Mouse (Mus musculus): ENCODE measurements around the gene Col23a1. TPM values are rescaled to one million over a fixed set of nuclear protein-coding genes. Genes with fewer than 3 reads are reported as not detected.
"Not testable (repeated sequence)": the region's sequence is repeated elsewhere in the genome, so short reads cannot be mapped to it uniquely, and the experiment has no call there.

Gene Col23a1
- total RNA-seq, 1 experiment from 2014 or later = 7.2 TPM

DNA sequence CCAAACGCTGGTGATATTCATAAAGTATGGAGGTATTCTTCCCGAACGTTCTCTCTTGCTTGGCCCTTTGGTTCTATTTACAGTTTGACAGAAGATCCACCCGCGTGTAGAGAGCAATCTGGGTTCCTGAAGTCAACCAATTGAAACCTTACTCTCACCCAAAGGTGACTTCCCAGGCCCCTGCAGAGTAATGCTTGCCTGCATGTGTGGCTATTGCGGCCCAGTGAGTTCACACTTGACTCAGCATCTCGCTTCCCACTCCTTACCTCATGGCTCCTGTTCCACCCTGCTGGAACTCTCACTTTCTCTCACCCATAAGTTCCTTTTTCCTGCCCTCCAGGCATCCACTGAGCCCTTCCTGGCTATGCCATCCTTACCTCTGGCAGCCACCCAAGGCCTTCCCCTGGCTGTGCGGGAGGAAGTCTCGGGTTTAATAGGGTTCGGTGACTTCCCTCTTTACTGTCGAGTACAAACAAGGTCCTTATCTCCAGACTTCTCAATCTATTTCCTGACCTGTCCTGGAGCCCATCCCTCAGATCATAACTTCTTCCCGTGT is 38.7 kb downstream of the Col23a1 start:
- DNase-seq = peak; percentile 57

DNA sequence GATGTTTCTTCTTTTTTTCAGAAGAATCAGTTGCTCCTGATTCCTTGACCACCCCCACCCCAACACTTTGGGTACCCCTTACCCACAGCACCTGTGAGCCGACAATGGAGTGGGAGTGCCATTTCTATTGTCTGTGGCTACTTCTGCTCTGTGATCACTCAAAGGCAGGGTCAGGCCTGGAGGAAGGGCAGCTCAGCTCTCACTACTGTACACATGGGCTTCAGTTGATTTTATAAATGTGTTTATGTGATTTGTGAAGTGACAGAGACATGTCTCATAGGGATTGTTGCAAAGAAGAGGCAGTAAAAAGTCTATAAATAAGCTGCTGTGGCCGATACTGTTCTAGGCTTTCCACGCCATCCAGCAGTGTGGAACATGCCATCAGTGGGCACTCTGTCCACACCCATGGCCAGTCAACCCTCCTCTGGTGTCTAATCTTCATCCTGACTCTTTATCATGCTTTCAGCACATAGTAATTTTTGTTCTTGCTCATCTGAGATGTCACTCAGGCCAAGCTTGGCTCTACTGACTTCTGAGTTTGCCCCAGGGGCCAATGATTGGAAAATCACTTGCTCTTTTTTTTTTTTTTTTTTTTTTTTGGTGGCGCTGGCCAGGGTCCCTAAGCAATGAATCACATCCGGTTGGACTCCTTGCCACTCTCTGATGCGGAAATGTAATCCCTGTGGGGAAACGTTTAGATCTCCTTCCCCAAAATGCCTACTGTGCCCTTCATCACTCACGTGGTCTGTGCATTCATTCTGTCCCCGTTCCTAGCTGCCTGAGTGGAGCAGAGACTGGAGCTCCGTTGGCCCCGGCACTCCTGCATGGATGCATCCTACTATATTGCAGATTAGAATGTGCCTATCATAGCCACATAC is 40.4 kb downstream of the Col23a1 start:
- peak; percentile 19 for DNase-seq

DNA sequence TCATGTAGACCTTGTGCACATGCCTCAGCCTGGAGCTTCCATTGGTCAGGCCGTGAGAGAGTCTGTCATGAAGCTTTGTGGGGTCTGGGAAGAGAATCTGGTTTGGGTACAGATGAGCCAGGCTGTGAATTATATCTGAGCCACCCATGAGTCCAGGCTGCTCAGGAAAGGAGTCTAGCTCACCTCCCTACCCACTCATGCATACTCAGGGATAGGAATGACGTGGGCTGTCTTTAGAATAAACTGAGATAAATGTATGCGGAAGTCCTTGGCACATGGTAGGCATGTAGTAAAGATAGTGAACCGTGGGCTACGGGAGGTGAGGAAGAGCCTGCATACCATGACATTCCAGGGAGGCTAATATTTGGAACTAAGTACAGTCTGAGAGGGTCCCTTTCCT is 44.3 kb downstream of the Col23a1 start:
- DNase-seq = no peak

DNA sequence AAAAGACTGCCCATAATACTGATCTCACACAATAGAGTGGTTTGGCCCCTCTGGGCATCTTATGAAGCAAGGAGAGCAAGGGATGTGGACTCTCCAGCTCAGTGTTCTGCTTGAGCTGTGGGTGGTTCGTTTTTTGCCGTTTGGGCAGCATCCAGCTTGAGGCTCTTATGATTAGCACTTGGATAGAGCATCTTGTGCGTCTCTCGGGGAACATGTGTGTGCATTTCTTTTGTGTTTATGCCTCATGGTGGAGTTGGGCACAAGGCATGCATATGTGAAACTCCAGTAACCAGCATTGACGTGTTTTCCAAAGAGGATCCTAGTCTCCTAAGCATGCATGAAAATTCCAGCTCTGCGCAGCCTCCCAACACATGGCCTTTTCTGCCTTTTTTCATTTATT is 47.9 kb downstream of the Col23a1 start:
- no peak for DNase-seq

DNA sequence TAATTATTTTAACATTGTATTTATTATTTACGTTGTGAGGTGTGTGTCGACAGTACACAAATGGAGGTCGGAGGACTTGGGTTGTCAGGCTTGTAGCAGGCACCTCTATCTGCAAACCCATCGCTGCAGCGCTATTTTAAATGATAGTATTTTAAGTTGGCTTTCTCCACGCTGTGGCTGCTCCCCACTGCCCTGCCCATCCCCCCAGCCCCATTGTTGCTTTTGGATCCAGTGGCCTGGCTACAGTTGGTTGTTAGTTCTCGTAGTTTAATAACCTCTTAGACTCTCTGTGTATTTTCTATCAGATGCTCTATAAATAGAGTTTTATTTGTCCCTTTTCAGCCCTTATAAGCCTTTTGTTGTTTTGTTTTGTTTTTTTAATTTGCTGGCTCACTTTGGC is 48.7 kb downstream of the Col23a1 start:
- DNase-seq = no peak

DNA sequence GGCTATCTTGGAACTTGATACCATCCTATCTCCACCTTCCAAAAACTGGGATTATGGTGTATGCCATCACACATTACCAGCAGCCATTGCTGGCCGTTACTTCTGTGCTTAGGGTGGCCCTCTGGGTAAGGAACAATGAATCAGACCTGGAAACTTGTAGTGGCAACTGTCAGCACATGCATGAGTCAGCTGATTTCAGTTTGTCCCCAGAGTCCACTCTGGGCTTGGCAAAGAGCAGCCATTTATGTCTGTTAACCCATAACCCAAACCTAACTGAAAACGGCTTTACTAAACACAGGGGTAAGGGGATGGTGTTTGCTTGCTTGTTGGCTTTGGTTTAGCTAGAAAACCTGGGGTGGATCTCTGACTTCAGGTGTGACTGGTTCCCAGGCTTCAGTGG is 51.4 kb downstream of the Col23a1 start:
- no peak for DNase-seq

DNA sequence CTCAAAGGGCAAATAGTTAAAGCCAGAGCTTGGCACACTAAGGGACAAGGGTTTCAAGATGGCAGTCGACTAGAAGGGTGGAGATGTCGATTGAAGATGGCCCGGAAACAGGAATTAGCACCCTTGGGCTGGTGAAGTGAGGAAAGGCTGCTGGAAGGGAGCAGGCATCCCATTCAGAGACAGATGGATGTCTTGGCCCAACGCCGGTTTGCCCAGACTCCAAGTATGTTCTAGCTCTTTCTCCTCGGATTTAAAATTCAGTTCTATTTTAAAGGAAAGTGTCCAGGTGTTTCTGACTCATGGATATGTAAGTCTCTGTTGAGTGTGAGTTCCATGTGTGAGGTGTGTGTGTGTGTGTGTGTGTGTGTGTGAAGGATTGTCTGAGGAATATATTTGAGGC is 53.1 kb downstream of the Col23a1 start:
- no peak for DNase-seq

DNA sequence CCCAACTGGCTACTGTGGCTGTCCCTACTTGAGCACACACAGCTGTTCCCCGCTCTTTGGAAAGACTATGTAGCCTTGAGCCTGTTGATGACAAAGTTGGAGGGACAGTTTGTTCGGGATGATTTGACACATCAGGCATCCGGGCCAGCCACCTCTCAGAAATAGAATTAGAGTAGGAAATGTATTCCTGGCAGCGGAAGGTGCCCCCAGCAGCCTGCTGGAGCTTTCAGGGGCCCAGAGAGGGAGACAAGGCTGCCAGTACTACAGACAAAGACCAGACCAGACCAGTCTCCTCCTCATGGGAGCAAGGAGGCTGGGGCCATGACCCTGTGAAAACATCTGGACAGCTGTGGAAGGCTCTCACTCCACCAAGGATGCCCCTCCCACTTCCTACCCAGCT is 53.6 kb downstream of the Col23a1 start:
- DNase-seq = peak; percentile 15

DNA sequence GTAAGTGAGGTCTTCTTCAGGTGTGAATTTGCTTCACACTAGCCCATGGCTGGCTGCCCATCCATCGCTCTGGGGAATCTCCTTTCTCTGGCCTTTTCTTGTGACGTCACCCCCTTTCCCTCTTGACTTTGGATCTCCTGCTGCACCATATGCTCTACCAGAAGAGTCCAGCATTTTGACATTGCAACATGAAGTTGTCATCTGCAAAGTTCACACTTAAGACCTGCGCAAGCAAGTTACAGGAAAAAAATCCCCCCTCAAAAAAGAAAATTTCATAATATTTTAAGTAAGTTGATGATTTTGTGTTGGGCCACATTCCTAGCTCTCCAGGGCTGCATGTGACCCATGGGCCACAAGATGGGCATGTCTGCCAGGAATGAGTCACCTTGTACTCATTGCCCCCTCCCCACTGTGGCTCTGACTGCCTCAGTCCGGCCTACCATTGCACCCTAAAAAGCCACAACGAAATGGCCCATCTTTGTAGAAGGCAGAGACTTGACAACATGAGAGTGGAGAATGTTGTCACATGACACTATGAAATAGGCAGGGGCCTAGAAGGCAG is 54.1 kb downstream of the Col23a1 start:
- no peak for DNase-seq

DNA sequence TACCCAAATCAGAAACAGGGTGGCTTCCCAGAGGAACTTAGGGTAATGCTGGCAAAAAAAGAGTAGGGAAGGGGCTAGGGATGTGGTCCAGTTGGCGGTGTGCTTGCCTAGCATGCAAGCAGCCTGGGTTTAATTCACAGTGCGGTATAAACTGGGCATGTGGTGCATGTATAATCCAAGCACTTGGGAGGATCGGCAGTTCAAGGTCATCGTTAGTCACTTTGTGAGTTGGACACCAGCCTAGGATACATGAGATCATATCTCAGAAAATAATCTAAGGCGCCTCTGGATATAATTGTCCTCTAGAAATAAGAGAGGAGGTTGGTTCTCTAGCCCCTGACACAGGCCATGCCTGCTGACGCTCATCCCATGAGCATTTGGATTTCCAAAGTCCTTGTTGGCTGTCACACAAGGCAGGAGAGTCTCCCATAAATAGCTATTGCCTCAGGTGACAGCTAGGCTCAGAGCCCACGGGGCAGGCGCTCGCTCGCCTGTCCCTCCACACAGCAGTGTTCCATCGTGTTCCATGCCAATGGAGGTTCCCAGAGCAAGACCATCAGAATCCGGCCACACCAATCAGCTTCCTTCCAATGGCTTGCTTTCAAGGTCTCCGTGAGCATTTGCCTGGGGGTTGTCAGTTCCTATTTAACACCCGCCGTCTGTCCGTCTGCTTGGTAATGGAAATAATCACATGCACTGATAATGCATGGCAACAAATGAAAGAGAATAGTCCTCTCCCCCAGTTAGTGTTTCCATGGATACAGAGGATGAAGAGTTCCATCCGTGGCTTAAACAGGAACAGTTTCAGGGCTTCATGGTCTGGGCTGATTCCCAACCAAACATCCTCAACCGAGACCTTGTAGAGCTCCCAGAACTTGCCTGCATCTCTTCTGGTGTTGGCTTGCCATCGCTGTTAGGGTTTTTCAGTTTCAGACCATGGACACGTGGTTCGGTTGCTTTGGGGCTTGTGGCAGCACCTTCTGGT is 56.1 kb downstream of the Col23a1 start:
- DNase-seq = peak; percentile 60

DNA sequence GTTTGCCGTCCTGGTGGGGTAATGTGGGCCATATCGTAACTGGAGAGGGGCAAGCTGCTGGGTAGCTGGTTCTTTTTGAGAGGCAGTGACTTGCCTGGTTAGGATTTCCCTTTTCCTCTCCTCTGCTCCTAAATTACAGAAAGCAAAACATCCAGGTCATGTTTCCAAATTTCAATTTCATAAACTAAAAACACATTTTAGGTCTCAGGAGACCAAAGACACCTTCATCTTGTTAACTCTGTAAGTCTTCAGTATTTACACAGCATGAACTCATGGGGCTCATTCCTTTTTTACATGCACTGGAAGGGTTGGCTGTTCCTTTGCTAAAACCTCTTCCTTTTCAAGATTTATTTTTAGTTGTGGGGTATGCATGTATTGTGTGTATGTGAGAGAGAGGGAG is 58.0 kb downstream of the Col23a1 start:
- no peak for DNase-seq

DNA sequence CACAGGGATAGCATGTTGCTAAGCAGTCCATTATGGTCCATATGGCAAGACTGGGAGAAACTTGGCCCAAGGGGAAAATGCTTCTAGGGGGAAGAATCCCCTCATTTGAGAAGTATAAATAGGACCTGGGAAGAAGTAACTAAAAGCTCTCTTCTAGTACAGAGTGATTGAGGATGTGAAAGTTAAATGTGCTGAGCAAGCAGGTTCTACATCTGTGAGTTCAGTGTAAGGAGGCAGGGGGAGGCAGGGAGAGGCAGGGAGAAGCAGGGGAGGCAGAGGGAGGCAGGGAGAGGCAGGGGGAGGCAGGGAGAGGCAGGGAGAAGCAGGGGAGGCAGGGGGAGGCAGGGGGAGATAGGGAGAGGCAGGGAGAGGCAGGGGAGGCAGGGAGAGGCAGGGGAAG is 59.9 kb downstream of the Col23a1 start:
- DNase-seq = no peak

DNA sequence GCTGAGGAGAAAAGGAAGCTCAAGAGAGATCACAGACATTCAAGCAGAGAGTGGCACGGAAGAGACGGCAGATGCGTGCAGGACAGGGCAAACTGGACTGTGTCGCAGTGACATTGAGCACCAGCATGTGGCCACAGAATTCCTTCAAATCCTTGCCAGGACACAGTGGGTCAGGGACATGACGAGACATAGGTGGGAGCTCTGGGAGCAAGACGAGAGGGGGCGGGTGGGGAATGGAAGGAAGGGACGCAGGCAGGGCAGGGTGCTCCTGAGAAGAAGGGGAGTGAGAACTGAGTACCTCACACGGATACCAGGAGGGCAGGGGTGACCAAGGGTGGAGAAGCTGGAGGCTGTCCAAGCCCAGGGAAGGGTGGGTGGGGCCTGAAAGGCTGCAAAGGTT is 61.4 kb downstream of the Col23a1 start:
- no peak for DNase-seq

DNA sequence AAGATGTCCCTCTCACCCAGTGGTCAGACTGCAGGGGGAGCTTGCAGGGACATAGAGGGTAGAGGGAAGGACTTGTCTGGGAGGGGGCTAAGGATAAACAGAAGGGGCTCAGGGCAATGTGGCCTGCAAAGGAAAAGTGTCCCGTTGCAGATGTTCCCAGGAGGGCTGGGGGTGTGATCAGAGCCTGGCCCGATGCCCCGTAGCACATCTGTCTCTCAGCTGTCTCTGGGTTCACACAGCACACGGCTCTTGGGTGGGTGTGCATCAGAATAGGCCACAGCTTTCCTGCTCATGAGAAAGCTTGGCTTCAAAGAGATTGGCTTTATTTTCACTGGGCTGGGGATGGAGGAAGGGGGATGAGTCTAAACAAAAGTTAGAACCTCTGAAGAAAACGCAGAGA is 62.1 kb downstream of the Col23a1 start:
- no peak for DNase-seq

DNA sequence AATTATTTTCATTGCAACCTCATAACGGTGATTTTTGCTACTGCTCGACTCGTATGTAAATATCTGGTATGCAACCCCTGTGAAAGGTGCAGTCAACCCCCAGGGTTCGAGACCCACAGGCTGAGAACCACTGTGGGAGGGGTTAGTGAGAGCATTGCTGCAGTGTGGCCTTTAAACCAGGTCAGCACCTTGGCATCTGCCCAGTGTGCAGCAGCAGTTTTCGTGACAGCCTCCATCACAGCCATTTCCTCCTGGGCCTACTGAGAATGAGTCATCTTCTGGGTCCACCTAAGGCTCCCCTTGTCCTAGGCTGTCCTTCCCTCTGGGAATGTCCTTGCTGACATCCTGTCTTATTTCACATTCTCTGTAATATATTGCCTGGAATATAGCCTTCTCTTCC is 64.0 kb downstream of the Col23a1 start:
- DNase-seq = peak; percentile 60

DNA sequence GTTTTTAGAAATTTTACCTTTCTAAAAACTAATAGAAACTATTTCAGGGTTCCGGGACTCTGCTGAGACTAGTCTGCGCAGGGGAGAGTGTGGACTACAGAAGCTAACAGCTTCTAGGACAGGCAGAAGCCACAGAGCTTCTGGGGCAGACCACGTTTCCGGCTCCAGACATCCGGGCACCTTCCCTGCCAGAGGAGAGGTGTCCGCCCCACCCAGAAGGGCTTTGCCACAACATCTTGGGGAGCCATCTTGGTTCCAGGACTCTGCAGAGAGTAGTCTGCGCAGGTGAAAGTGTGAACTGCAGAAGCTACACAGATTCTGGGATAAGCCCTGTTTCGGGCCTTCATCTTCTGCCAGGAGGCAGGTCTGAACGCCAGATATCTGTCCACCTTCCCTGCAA is 69.3 kb downstream of the Col23a1 start:
- not testable (repeated sequence) for DNase-seq

DNA sequence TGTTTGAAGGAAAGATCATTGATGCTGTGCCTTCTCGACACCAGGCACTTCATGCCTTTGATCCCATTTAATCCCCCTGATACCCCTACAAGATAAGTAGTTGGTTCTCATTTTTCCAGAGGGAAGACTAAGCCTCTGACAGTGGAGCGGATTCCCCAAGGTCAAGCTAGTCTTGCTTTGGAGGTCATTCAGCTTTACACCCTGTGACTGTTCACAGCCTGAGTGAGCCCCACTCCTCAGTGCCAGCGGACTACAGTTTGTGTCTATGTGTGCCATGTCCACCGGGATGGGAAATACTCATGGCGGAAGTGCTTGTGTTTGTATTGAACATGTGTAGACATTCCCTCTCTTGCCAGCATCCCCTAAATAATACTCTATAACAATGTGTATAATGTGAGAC is 74.6 kb downstream of the Col23a1 start:
- DNase-seq = peak; percentile 21

DNA sequence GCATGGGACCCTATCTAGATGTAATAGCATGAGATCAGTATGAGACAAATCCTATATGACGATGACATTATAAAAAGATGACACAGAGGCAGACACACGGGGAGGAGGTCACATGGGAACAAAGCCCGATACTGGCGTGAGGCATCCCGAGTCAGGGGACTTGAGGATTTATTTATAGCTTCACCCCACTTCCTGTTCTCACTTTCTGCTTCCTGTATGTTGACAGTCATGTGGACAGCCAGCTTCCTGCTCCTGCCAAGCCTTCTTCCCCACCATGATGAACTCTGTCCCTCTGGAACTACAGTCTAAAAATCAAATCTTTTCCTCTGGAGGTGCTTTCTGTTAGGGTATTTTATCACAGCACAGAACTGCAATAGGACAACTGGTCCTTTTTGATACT is 77.6 kb downstream of the Col23a1 start:
- no peak for DNase-seq

DNA sequence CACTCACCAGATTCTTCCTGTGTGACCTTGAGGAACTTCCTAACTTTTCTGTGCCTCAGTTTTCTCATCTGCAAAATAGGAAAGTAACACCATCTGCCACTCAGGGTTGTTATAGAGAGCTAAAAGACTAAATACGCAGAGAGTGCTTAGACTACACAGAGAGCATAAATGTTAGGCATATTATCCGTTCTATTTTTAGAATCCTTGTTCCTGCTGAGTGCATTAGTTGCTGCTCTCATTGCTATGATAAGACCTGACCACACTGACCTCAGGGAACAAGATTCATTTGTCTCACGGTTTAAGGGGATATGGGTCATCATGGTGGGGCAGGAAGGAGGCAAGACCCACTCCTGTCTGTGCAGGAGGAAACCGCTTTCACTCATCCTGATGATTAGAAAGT is 80.6 kb downstream of the Col23a1 start:
- DNase-seq = no peak

DNA sequence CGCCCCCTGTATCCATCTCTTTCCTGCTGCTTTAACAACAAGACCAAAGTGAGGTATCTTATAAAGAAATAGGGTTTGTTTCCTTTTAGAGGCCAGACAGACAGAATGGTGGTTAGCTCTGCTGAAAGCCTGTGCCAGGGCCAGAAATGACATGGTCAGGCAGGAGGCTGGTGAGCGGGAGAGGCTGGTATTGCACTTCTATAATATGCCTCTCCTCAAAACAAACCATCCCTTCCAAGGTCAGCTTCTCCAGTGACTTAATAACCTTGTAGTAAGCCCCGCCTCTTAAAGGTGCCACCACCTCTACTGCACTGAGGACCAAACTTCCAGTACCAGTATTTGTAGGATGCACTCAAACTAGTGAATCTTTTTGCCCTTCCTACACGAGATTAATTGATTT is 81.6 kb downstream of the Col23a1 start:
- DNase-seq = peak; percentile 58

DNA sequence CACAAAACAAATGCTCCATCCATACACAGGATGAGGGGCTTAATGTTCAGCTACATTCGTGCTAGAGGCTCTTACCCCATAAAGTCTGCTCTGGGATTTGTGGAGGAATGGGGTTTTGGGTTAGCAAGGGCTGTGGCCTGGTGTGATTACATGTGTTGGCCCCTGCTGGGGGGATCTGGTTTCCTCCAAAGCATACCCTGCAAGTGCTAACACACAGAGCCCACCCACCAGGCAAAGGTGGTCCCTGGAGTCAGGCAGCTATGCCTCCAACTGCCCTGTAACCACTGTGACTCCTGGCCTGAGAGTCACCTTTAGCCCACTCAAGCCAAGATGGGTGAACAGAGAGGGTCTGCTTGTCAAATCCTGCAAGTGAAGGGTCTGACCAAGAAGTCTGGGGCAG is 82.2 kb downstream of the Col23a1 start:
- DNase-seq = no peak

DNA sequence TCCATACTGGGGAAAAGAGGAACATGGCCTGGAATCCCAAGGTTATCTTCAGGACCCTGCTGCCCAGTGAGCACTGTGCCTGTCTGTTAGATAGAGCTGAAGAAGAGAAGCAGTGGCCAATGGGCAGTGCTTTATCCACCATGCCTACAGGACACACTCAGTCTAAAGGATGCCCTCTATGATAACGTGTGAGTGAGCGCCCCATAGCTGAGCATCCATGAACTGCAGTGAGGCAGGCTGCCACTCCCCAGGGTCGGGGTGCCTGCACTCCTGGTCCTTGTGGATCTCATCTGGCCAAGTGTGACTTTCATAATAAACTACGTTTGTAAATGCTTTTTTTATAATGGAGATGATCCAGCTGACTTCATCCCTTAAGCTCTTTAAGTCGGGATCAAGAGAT is 87.5 kb downstream of the Col23a1 start:
- DNase-seq = peak; percentile 18
